Mouse (Mus musculus) neural tube, embryonic 14.5 days (tissue): Measurements from ENCODE around the gene Enpp6. TPM values are rescaled to one million over a fixed set of nuclear protein-coding genes. Genes with fewer than 3 reads are reported as not detected.

Experiments used
- ATAC-seq: fragments of 200-750 bp; cut with Nextera tagmentation; 2 replicates; pipeline ENCODE4 v1.8.0; 2017; ENCODE audit warnings: low read depth, mild to moderate bottlenecking, moderate TSS enrichment, moderate library complexity
- H3K27ac ChIP-seq: fragments of 300-500 bp; sonication (generic); 2 replicates; pipeline ENCODE4 v1.5.1; 2014; ENCODE audit warnings: low read depth, mild to moderate bottlenecking, control low read depth, low read length, moderate library complexity, mixed read lengths
- H3K27me3 ChIP-seq: fragments of 300-500 bp; sonication (generic); 2 replicates; pipeline ENCODE4 v1.6.1; 2014; ENCODE audit warnings: low read length; ENCODE audit not compliant: control insufficient read depth, insufficient read depth
- H3K36me3 ChIP-seq: fragments of 300-500 bp; sonication (generic); 2 replicates; pipeline ENCODE4 v1.6.1; 2014; ENCODE audit warnings: low read length, mixed read lengths; ENCODE audit not compliant: control insufficient read depth, insufficient read depth
- H3K4me1 ChIP-seq: fragments of 300-500 bp; sonication (generic); 2 replicates; pipeline ENCODE4 v1.6.1; 2014; ENCODE audit warnings: low read length; ENCODE audit not compliant: control insufficient read depth, insufficient read depth
- H3K4me2 ChIP-seq: fragments of 300-500 bp; sonication (generic); 2 replicates; pipeline ENCODE4 v1.6.1; 2014; ENCODE audit warnings: mild to moderate bottlenecking, low read depth, low read length, control low read depth
- H3K4me3 ChIP-seq: fragments of 300-500 bp; sonication (generic); 2 replicates; pipeline ENCODE4 v1.5.1; 2014; ENCODE audit warnings: low read depth, low read length, control low read depth, mixed read lengths
- H3K9ac ChIP-seq: fragments of 300-500 bp; sonication (generic); replicated peaks from 2 replicates; pipeline ENCODE4 v1.6.1; 2014; ENCODE audit warnings: low read depth, mild to moderate bottlenecking, control low read depth, low read length, mixed read lengths
- H3K9me3 ChIP-seq: fragments of 300-500 bp; sonication (generic); 2 replicates; pipeline ENCODE4 v1.6.1; 2016; ENCODE audit warnings: low read length; ENCODE audit not compliant: control insufficient read depth
- WGBS: fragments of 180-500 bp; shearing (Covaris S2); extraction: QIAGEN DNeasy Blood & Tissue Kit; methylation state at CpG from one replicate; pipeline ENCODE4 v1.1.7; 2014; 5-methylcytosine and 5-hydroxymethylcytosine counted together
- polyA plus RNA-seq: library from polyadenylated mRNA; unstranded; fragments of >200 nt; fragmentation: Nextera tagmentation; extraction: Ambion mirVana; gene quantifications from 2 replicates; pipeline ENCODE4 v1.2.1, GENCODE M21; 2014

Enpp6 gene
- polyA plus RNA-seq, 1 experiment from 2014 or later = 0.70 TPM

- no peak for ATAC-seq
- Histone ChIP-seq H3K4me2 (no peak overlapping the region), H3K27me3 (no peaks in the 10 kb centered on the region), H3K27ac (no peak overlapping the region), H3K9me3 (no peaks in the 10 kb centered on the region), H3K4me1 (no peaks in the 10 kb centered on the region), H3K36me3 (no peaks in the 10 kb centered on the region), H3K4me3 (no peak overlapping the region), H3K9ac (no peak overlapping the region)
- 75% methylated on average over 4 of the region's 4 CpGs for WGBS
Observed at GRCm38 (mm10) chr8:47117336-47117735, 130.6 kb downstream of the Enpp6 start.

- H3K4me2 ChIP-seq = no peak overlapping the region
- H3K27me3 ChIP-seq = no peaks in the 10 kb centered on the region
- H3K9me3 ChIP-seq = no peaks in the 10 kb centered on the region
- H3K27ac ChIP-seq = no peak overlapping the region
- WGBS = 87% methylated on average over 1 of the region's 1 CpGs
- no peaks in the 10 kb centered on the region for H3K36me3 ChIP-seq
- no peak overlapping the region for H3K9ac ChIP-seq
- no peak for ATAC-seq
- no peaks in the 10 kb centered on the region for H3K4me1 ChIP-seq
- no peak overlapping the region for H3K4me3 ChIP-seq
Observed at GRCm38 (mm10) chr8:47119895-47120294, 133.2 kb downstream of the Enpp6 start.

GRCm38 (mm10) chr8:47128859-47129258 lies 142.2 kb downstream of the Enpp6 start:
- H3K27ac ChIP-seq = no peak overlapping the region
- no peak overlapping the region for H3K4me2 ChIP-seq
- no peak overlapping the region for H3K4me3 ChIP-seq
- ATAC-seq = no peak
- WGBS = 93% methylated on average over 1 of the region's 1 CpGs
- H3K4me1 ChIP-seq = no peaks in the 10 kb centered on the region
- no peaks in the 10 kb centered on the region for H3K9me3 ChIP-seq
- H3K27me3 ChIP-seq = no peaks in the 10 kb centered on the region
- no peaks in the 10 kb centered on the region for H3K36me3 ChIP-seq
- H3K9ac ChIP-seq = no peak overlapping the region

GRCm38 (mm10) chr8:47133381-47133780 lies 146.7 kb downstream of the Enpp6 start:
- H3K4me1 ChIP-seq = no peaks in the 10 kb centered on the region
- no peak overlapping the region for H3K27ac ChIP-seq
- no peak overlapping the region for H3K9ac ChIP-seq
- no peak overlapping the region for H3K4me2 ChIP-seq
- H3K4me3 ChIP-seq = no peak overlapping the region
- no peaks in the 10 kb centered on the region for H3K36me3 ChIP-seq
- H3K9me3 ChIP-seq = no peaks in the 10 kb centered on the region
- WGBS = 97% methylated on average over 3 of the region's 3 CpGs
- no peak for ATAC-seq
- no peaks in the 10 kb centered on the region for H3K27me3 ChIP-seq

GRCm38 (mm10) chr8:47134736-47135135 lies 148.0 kb downstream of the Enpp6 start:
- H3K36me3 ChIP-seq = no peaks in the 10 kb centered on the region
- no peaks in the 10 kb centered on the region for H3K4me1 ChIP-seq
- H3K4me3 ChIP-seq = no peak overlapping the region
- ATAC-seq = no peak
- H3K27me3 ChIP-seq = no peaks in the 10 kb centered on the region
- 61% methylated on average over 11 of the region's 11 CpGs for WGBS
- H3K27ac ChIP-seq = no peak overlapping the region
- H3K9ac ChIP-seq = no peak overlapping the region
- no peak overlapping the region for H3K4me2 ChIP-seq
- H3K9me3 ChIP-seq = no peaks in the 10 kb centered on the region

- WGBS = 19% methylated on average over 9 of the region's 9 CpGs
- Histone ChIP-seq H3K4me2 (no peak overlapping the region), H3K27ac (no peak overlapping the region), H3K9ac (no peak overlapping the region), H3K36me3 (no peaks in the 10 kb centered on the region), H3K4me3 (no peak overlapping the region), H3K4me1 (no peaks in the 10 kb centered on the region), H3K27me3 (no peaks in the 10 kb centered on the region), H3K9me3 (no peaks in the 10 kb centered on the region)
- no peak for ATAC-seq
Observed at GRCm38 (mm10) chr8:47135586-47135985, 148.9 kb downstream of the Enpp6 start.

GRCm38 (mm10) chr8:47136047-47136446 lies 149.4 kb downstream of the Enpp6 start:
- no peaks in the 10 kb centered on the region for H3K36me3 ChIP-seq
- no peak overlapping the region for H3K9ac ChIP-seq
- ATAC-seq = no peak
- no peak overlapping the region for H3K4me3 ChIP-seq
- WGBS = 42% methylated on average over 5 of the region's 5 CpGs
- no peak overlapping the region for H3K4me2 ChIP-seq
- no peaks in the 10 kb centered on the region for H3K27me3 ChIP-seq
- H3K9me3 ChIP-seq = no peaks in the 10 kb centered on the region
- no peak overlapping the region for H3K27ac ChIP-seq
- no peaks in the 10 kb centered on the region for H3K4me1 ChIP-seq

- H3K9ac ChIP-seq = no peak overlapping the region
- no peak for ATAC-seq
- H3K9me3 ChIP-seq = no peaks in the 10 kb centered on the region
- no peak overlapping the region for H3K27ac ChIP-seq
- WGBS = 95% methylated on average over 9 of the region's 9 CpGs
- H3K27me3 ChIP-seq = no peaks in the 10 kb centered on the region
- no peak overlapping the region for H3K4me3 ChIP-seq
- H3K36me3 ChIP-seq = 0 out of 2 replicates have a peak, but pooled peaks cover 2% of the 10 kb centered on the region
- no peak overlapping the region for H3K4me2 ChIP-seq
- H3K4me1 ChIP-seq = no peaks in the 10 kb centered on the region
Observed at GRCm38 (mm10) chr8:47145258-47145657, 158.6 kb downstream of the Enpp6 start.
